Mouse (Mus musculus) activated CD4-positive, CD25-positive, alpha-beta regulatory T cell, adult 4 months (primary cell): ENCODE data around the gene Dolpp1. TPM values are rescaled to one million over a fixed set of nuclear protein-coding genes. Genes with fewer than 3 reads are reported as not detected.

Source experiments
- ATAC-seq: one replicate; pipeline ENCODE4 v1.8.0; 2017
- polyA plus RNA-seq, 2 experiments: library from polyadenylated mRNA; unstranded; fragments of 100-300 nt; shearing (Covaris generic); gene quantifications; one replicate each; pipeline ENCODE4 v1.2.1; 2017

Dolpp1 gene
- 10 to 100 TPM; 15.3 to 18.3 TPM for polyA plus RNA-seq

- ATAC-seq, result peak; percentile 97
Observed at GRCm38 (mm10) chr2:30392114-30392576, at the start of gene Dolpp1. TSS of gene Dolpp1 (plus strand) at chr2:30392254.

GRCm38 (mm10) chr2:30342544-30342943 lies 49.5 kb upstream of the Dolpp1 start:
- no peak for ATAC-seq

- no peak for ATAC-seq
Observed at GRCm38 (mm10) chr2:30343601-30344137, 48.4 kb upstream of the Dolpp1 start.

GRCm38 (mm10) chr2:30345971-30346676 lies 45.9 kb upstream of the Dolpp1 start:
- no peak for ATAC-seq

GRCm38 (mm10) chr2:30349196-30349595 lies 42.9 kb upstream of the Dolpp1 start:
- no peak for ATAC-seq

GRCm38 (mm10) chr2:30351149-30351548 lies 40.9 kb upstream of the Dolpp1 start:
- ATAC-seq, result no peak

GRCm38 (mm10) chr2:30355861-30356260 lies 36.2 kb upstream of the Dolpp1 start:
- ATAC-seq, result no peak

GRCm38 (mm10) chr2:30356266-30356665 lies 35.8 kb upstream of the Dolpp1 start:
- no peak for ATAC-seq

GRCm38 (mm10) chr2:30356906-30357305 lies 35.1 kb upstream of the Dolpp1 start:
- no peak for ATAC-seq

GRCm38 (mm10) chr2:30357552-30358510 lies 34.2 kb upstream of the Dolpp1 start:
- ATAC-seq, result no peak

GRCm38 (mm10) chr2:30358533-30359531 lies 33.2 kb upstream of the Dolpp1 start, which contains the start of gene Sh3glb2:
TSS of gene Sh3glb2 (minus strand) at chr2:30359337.
- ATAC-seq, result peak; percentile 78

GRCm38 (mm10) chr2:30360626-30361025 lies 31.4 kb upstream of the Dolpp1 start:
- ATAC-seq, result no peak

GRCm38 (mm10) chr2:30362865-30363264 lies 29.2 kb upstream of the Dolpp1 start:
- ATAC-seq, result no peak

GRCm38 (mm10) chr2:30363773-30364650 lies 28.0 kb upstream of the Dolpp1 start, which contains the start of gene Miga2:
TSS of gene Miga2 (plus strand) at chr2:30364233.
- peak; percentile 99 for ATAC-seq

GRCm38 (mm10) chr2:30365281-30366069 lies 26.6 kb upstream of the Dolpp1 start:
- no peak for ATAC-seq

- ATAC-seq, result no peak
Observed at GRCm38 (mm10) chr2:30366203-30366602, 25.9 kb upstream of the Dolpp1 start.

GRCm38 (mm10) chr2:30371544-30371943 lies 20.5 kb upstream of the Dolpp1 start:
- ATAC-seq, result no peak

GRCm38 (mm10) chr2:30372726-30373125 lies 19.3 kb upstream of the Dolpp1 start:
- no peak for ATAC-seq

GRCm38 (mm10) chr2:30375893-30376292 lies 16.2 kb upstream of the Dolpp1 start:
- ATAC-seq, result no peak

GRCm38 (mm10) chr2:30377721-30378120 lies 14.3 kb upstream of the Dolpp1 start:
- ATAC-seq, result no peak
